In genomic region chr11:31694801-31695200, GRCm38 (mm10) we compare ENCODE assay signal across 8 mouse cellular contexts. TPM values are rescaled to one million over a fixed set of nuclear protein-coding genes. Genes with fewer than 3 reads are reported as not detected.
DNase-seq lines count a peak whose midpoint lies in the region; ATAC-seq and TF ChIP-seq lines count a peak whose summit lies in the region.
"Had no signal": no experiment of that assay in that cellular context is flagged by ENCODE, and none has a peak within 500 bp of the region (broad histone marks: within the 10 kb centered on the region; RNA-seq: fewer than 3 reads in every experiment).

No protein-coding gene starts in this region.

- peak; percentile 97 for ATAC-seq in frontal cortex, adult (ENCODE audit: low TSS enrichment)
- peak; percentile 92 for ATAC-seq in neural tube, embryonic 15.5 days (ENCODE audit: low FRiP score)
- ATAC-seq in kidney, embryonic 15.5 days (replicated peaks; ENCODE audit: low FRiP score), result no peak

- H3K27ac ChIP-seq in cortical plate, adult 2 months (ENCODE audit: insufficient read depth, low read length), result peak overlapping the region; percentile 53; the same call in 1 of the 2 replicates
- H3K27ac ChIP-seq in neural tube, embryonic 15.5 days (replicated peaks), result peak overlapping the region; percentile 73
- no peak overlapping the region for H3K27ac ChIP-seq in kidney, embryonic 15.5 days
- H3K27ac ChIP-seq: liver, embryonic 14.5 days had no signal

- TF ChIP-seq POLR2A in cortical plate, adult 2 months (IDR thresholded peaks at IDR 0.05; ENCODE audit: extremely low read depth, insufficient read depth, low read length), result peak; percentile 46; the same call in 1 of the 2 replicates

- H3K4me1 ChIP-seq in cortical plate, adult 2 months (ENCODE audit: control insufficient read depth, insufficient read depth, low read length), result peaks cover 6% of the 10 kb centered on the region
- peaks cover 13% of the 10 kb centered on the region for H3K4me1 ChIP-seq in neural tube, embryonic 15.5 days
- H3K4me1 ChIP-seq in kidney, embryonic 15.5 days, result peaks cover 4% of the 10 kb centered on the region; the same call in 1 of the 2 replicates

- WGBS in neural tube, embryonic 15.5 days, result 42% methylated on average over 4 of the region's 4 CpGs
- 81% methylated on average over 4 of the region's 4 CpGs for WGBS in kidney, embryonic 15.5 days

- no peak overlapping the region for H3K9ac ChIP-seq in neural tube, embryonic 15.5 days (replicated peaks)
- no peak overlapping the region for H3K9ac ChIP-seq in kidney, embryonic 15.5 days
- H3K9ac ChIP-seq: liver, embryonic 14.5 days had no signal

- H3K4me3 ChIP-seq in cortical plate, adult 2 months (ENCODE audit: insufficient read depth, low read length), result 0 out of 2 replicates have a peak overlapping the region, but pooled peaks have one; percentile 1
- H3K4me3 ChIP-seq in neural tube, embryonic 15.5 days (replicated peaks), result no peak overlapping the region
- no peak overlapping the region for H3K4me3 ChIP-seq in kidney, embryonic 15.5 days (replicated peaks)

- no peaks in the 10 kb centered on the region for H3K36me3 ChIP-seq in neural tube, embryonic 15.5 days
- H3K36me3 ChIP-seq in kidney, embryonic 15.5 days, result no peaks in the 10 kb centered on the region

- TF ChIP-seq CTCF in cortical plate, adult 2 months (IDR thresholded peaks at IDR 0.05; ENCODE audit: extremely low read depth, insufficient read depth, low read length), result 0 out of 2 replicates have a peak, but pooled peaks have one; percentile 6

- H3K4me2 ChIP-seq in neural tube, embryonic 15.5 days, result peak overlapping the region; percentile 9; the same call in 1 of the 2 replicates
- H3K4me2 ChIP-seq in kidney, embryonic 15.5 days, result no peak overlapping the region

- peak; percentile 56 to 67 for DNase-seq in layer of hippocampus, postnatal 25 days (ENCODE audit: extremely low spot score in 1 of 2, low spot score in 1 of 2)
- no peak for DNase-seq in embryo, embryonic 10.5 days (ENCODE audit: low spot score)
- DNase-seq in natural killer cell, adult 2 months (ENCODE audit: low spot score in 2 of 2), result no peak

- no peaks in the 10 kb centered on the region for H3K9me3 ChIP-seq in neural tube, embryonic 15.5 days (replicated peaks)
- H3K9me3 ChIP-seq in kidney, embryonic 15.5 days (replicated peaks), result 0 out of 2 replicates have a peak, but pooled peaks cover 3% of the 10 kb centered on the region

- H3K27me3 ChIP-seq in neural tube, embryonic 15.5 days (replicated peaks), result no peaks in the 10 kb centered on the region
- H3K27me3 ChIP-seq in kidney, embryonic 15.5 days, result no peaks in the 10 kb centered on the region

RNA-seq across cellular contexts. Expression of gene Bod1, which starts 23.1 kb away (rescaled TPM):
- polyA plus RNA-seq in cortical plate, adult 2 months (2012; rRNA removed), result 154 and 158 TPM in 2 replicates
- 100 to 1,000 TPM in 1 of 2 experiments, 10 to 100 TPM in 1; 88.3 to 105 TPM for total RNA-seq in layer of hippocampus, postnatal 25 days (2021)
- polyA plus RNA-seq in neural tube, embryonic 15.5 days (2015; fragmentation: Nextera tagmentation; extraction: Ambion mirVana), result 111 and 118 TPM in 2 replicates
- 84.9 and 86.8 TPM in 2 replicates for polyA plus RNA-seq in kidney, embryonic 15.5 days (2015; fragmentation: Nextera tagmentation; extraction: Ambion mirVana)

Comparison
In these comparisons a context has a peak if more than half of its experiments do, and no peak if none do; other contexts are left out.
1. DNase-seq: peak in layer of hippocampus, postnatal 25 days (2 of 2); none in embryo, embryonic 10.5 days (single experiment) and natural killer cell, adult 2 months (0 of 2).